Mouse (Mus musculus): Measurements from ENCODE around the gene Mrpl41. TPM values are rescaled to one million over a fixed set of nuclear protein-coding genes. Genes with fewer than 3 reads are reported as not detected.
"Not testable (repeated sequence)": the region's sequence is repeated elsewhere in the genome, so short reads cannot be mapped to it uniquely, and the experiment has no call there.

Mrpl41 gene
- total RNA-seq (2022): 100 to 1,000 TPM in 1 of 4 experiments, 10 to 100 TPM in 3; 85.6 to 109 (median 86.5) TPM

GRCm38 (mm10) chr2:24974906-24975703, at the start of gene Mrpl41:
Gene Mrpl41, minus strand, starts transcription at chr2:24975098.
- DNase-seq: peak; percentile 97

- DNase-seq: no peak
Observed at GRCm38 (mm10) chr2:25022678-25023077, 47.8 kb upstream of the Mrpl41 start.

- DNase-seq: no peak
Observed at GRCm38 (mm10) chr2:25008250-25008649, 33.4 kb upstream of the Mrpl41 start.

- DNase-seq: no peak
Observed at GRCm38 (mm10) chr2:25006767-25007166, 31.9 kb upstream of the Mrpl41 start.

GRCm38 (mm10) chr2:25003946-25004786, 29.3 kb upstream of the Mrpl41 start:
- no peak for DNase-seq

- no peak for DNase-seq
Observed at GRCm38 (mm10) chr2:25000544-25001235, 25.8 kb upstream of the Mrpl41 start.

GRCm38 (mm10) chr2:24996471-24996870, 21.6 kb upstream of the Mrpl41 start:
- DNase-seq: peak; percentile 89

GRCm38 (mm10) chr2:24995332-24995731, 20.4 kb upstream of the Mrpl41 start:
- no peak for DNase-seq

- no peak for DNase-seq
Observed at GRCm38 (mm10) chr2:24987762-24988161, 12.9 kb upstream of the Mrpl41 start.

- no peak for DNase-seq
Observed at GRCm38 (mm10) chr2:24976960-24977359, 2.1 kb upstream of the Mrpl41 start.

GRCm38 (mm10) chr2:24975704-24976297, 903 bp upstream of the Mrpl41 start, which contains the start of gene Pnpla7:
Gene Pnpla7, plus strand, starts transcription at chr2:24976033.
- DNase-seq: peak; percentile 82

GRCm38 (mm10) chr2:24974452-24974851, 446 bp downstream of the Mrpl41 start:
- not testable (repeated sequence) for DNase-seq

GRCm38 (mm10) chr2:24970386-24970785, 4.5 kb downstream of the Mrpl41 start:
- no peak for DNase-seq

GRCm38 (mm10) chr2:24962304-24963000, 12.4 kb downstream of the Mrpl41 start, which contains the start of gene Dph7:
Gene Dph7, plus strand, starts transcription at chr2:24962400.
- peak; percentile 68 for DNase-seq

GRCm38 (mm10) chr2:24960910-24961309, 14.0 kb downstream of the Mrpl41 start:
- DNase-seq: peak; percentile 40

GRCm38 (mm10) chr2:24952537-24953055, 22.3 kb downstream of the Mrpl41 start:
- no peak for DNase-seq

- no peak for DNase-seq
Observed at GRCm38 (mm10) chr2:24950189-24950535, 24.7 kb downstream of the Mrpl41 start.

- peak; percentile 94 for DNase-seq
Observed at GRCm38 (mm10) chr2:24949421-24950188, 25.3 kb downstream of the Mrpl41 start, which contains the start of gene Zmynd19. Gene Zmynd19, plus strand, starts transcription at chr2:24949792.

- DNase-seq: not testable (repeated sequence)
Observed at GRCm38 (mm10) chr2:24944304-24944703, 30.6 kb downstream of the Mrpl41 start.

- DNase-seq: no peak
Observed at GRCm38 (mm10) chr2:24942092-24942491, 32.8 kb downstream of the Mrpl41 start.
